Mouse (Mus musculus) liver, postnatal 0 days (tissue): ENCODE data around the gene Cyb5rl.

Experiments used
- CTCF ChIP-seq: sonication (generic); IDR thresholded peaks from 2 replicates; pipeline ENCODE4 v1.5.1; 2016; ENCODE audit warnings: antibody characterized with exemption, low read depth
- EP300 ChIP-seq: IDR thresholded peaks from 2 replicates; pipeline ENCODE4 v1.6.1; 2016; ENCODE audit warnings: antibody characterized with exemption, low read depth, mild to moderate bottlenecking

DNA sequence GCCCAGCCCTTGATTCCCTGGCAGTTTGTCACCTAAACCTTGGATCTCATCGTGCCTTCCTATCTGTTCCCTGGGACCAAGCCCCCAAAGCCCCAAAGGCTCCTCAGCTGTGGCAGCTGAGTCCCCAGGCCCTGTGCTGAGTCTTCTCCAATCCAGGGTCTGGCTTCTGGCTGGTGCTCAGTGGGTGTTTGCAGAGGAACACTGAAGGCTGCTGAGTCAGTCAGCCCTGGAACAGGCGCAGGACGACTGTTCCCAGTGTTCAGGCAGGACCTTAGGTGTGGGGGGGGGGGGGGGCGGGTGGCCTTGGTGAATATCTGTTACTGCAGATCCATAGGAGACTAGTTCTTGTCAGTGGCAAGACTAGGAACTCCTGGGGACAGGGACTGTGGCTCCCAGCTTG lies 14.9 kb upstream of the Cyb5rl start:
- TF ChIP-seq CTCF (no peak), EP300 (no peak)
